Mouse (Mus musculus) brain, adult 2 months (tissue): ENCODE measurements around the gene Cd300a.

Experiments used
- DNase-seq: peaks from one replicate; pipeline ENCODE4 v3.0.0; 2011; ENCODE audit warnings: low read depth, low spot score

The Cd300a gene

GRCm38 (mm10) chr11:114889991-114890518 lies at the start of gene Cd300a:
Gene Cd300a (plus strand): TSS chr11:114890041.
- no peak for DNase-seq

- no peak for DNase-seq
These were observed 45.9 kb upstream of the Cd300a start for GRCm38 (mm10) chr11:114843818-114844463.

GRCm38 (mm10) chr11:114844464-114845220 lies 45.2 kb upstream of the Cd300a start:
- DNase-seq, result no peak

GRCm38 (mm10) chr11:114846336-114846735 lies 43.5 kb upstream of the Cd300a start:
- DNase-seq, result no peak

- no peak for DNase-seq
These were observed 42.8 kb upstream of the Cd300a start for GRCm38 (mm10) chr11:114847008-114847407.

- no peak for DNase-seq
These were observed 40.3 kb upstream of the Cd300a start for GRCm38 (mm10) chr11:114849572-114849971.

- DNase-seq, result no peak
These were observed 39.8 kb upstream of the Cd300a start for GRCm38 (mm10) chr11:114850066-114850451.

GRCm38 (mm10) chr11:114850452-114851268 lies 39.2 kb upstream of the Cd300a start, which contains the start of gene Gprc5c:
Gene Gprc5c (plus strand): TSS chr11:114851152.
- peak; percentile 63 for DNase-seq

- DNase-seq, result peak; percentile 94
These were observed 38.6 kb upstream of the Cd300a start for GRCm38 (mm10) chr11:114851269-114851607.

- DNase-seq, result peak; percentile 92
These were observed 38.1 kb upstream of the Cd300a start for GRCm38 (mm10) chr11:114851608-114852310.

- DNase-seq, result peak; percentile 51
These were observed 37.3 kb upstream of the Cd300a start for GRCm38 (mm10) chr11:114852311-114853173.

- DNase-seq, result no peak
These were observed 36.5 kb upstream of the Cd300a start for GRCm38 (mm10) chr11:114853174-114853838.

GRCm38 (mm10) chr11:114854581-114854980 lies 35.3 kb upstream of the Cd300a start:
- DNase-seq, result no peak

- no peak for DNase-seq
These were observed 33.7 kb upstream of the Cd300a start for GRCm38 (mm10) chr11:114856125-114856524.

GRCm38 (mm10) chr11:114858641-114859040 lies 31.2 kb upstream of the Cd300a start:
- DNase-seq, result no peak

- no peak for DNase-seq
These were observed 28.8 kb upstream of the Cd300a start for GRCm38 (mm10) chr11:114861057-114861456.

GRCm38 (mm10) chr11:114862687-114863086 lies 27.2 kb upstream of the Cd300a start:
- DNase-seq, result no peak

- no peak for DNase-seq
These were observed 25.9 kb upstream of the Cd300a start for GRCm38 (mm10) chr11:114863918-114864420.

- no peak for DNase-seq
These were observed 23.8 kb upstream of the Cd300a start for GRCm38 (mm10) chr11:114865999-114866398.
